In genomic region chr11:115638498-115639409, GRCm38 (mm10) we compare ENCODE assay signal across 11 mouse cellular contexts. TPM values are rescaled to one million over a fixed set of nuclear protein-coding genes. Genes with fewer than 3 reads are reported as not detected.
DNase-seq lines count a peak whose midpoint lies in the region; ATAC-seq and TF ChIP-seq lines count a peak whose summit lies in the region.
"Had no signal": no experiment of that assay in that cellular context is flagged by ENCODE, and none has a peak within 500 bp of the region (broad histone marks: within the 10 kb centered on the region; RNA-seq: fewer than 3 reads in every experiment).

No protein-coding gene starts in this region.

- no peaks in the 10 kb centered on the region for H3K4me1 ChIP-seq in lung, embryonic 16.5 days (replicated peaks; ENCODE audit: control insufficient read depth, insufficient read depth, low read length)
- peaks cover 3% of the 10 kb centered on the region; the same call in 1 of the 2 replicates for H3K4me1 ChIP-seq in lung, adult 2 months (ENCODE audit: control insufficient read depth, insufficient read depth, low read length)
- H3K4me1 ChIP-seq in MEL (ENCODE audit: control insufficient read depth in 1 of 2, insufficient read depth in 2 of 2, low read length in 2 of 2): peaks cover 16 to 38% of the 10 kb centered on the region in 2 experiments
- peaks cover 7% of the 10 kb centered on the region for H3K4me1 ChIP-seq in intestine, embryonic 16.5 days (ENCODE audit: control insufficient read depth, insufficient read depth, low read length)
- peaks cover 20% of the 10 kb centered on the region for H3K4me1 ChIP-seq in small intestine, adult 2 months (ENCODE audit: control insufficient read depth, insufficient read depth, insufficient read length, low read length)
- H3K4me1 ChIP-seq: embryonic facial prominence, embryonic 15.5 days; neural tube, embryonic 12.5 days had no signal

- no peak for TF ChIP-seq CTCF in lung, adult 2 months (IDR thresholded peaks at IDR 0.05; ENCODE audit: insufficient read depth, low read length)
- no peak for TF ChIP-seq CTCF in MEL (IDR thresholded peaks at IDR 0.05 in 2 of 3, conservative IDR thresholded peaks at IDR 0.05 in 1 of 3; ENCODE audit: control insufficient read depth in 1 of 3, insufficient read depth in 1 of 3, low read depth in 2 of 3, low read length in 3 of 3, poor library complexity in 1 of 3, severe bottlenecking in 1 of 3)
- TF ChIP-seq CTCF in small intestine, adult 2 months (IDR thresholded peaks at IDR 0.05; ENCODE audit: extremely low read depth, insufficient read length, insufficient replicate concordance, low read depth, low read length): no peak

- no peak for TF ChIP-seq POLR2A in lung, adult 2 months (IDR thresholded peaks at IDR 0.05; ENCODE audit: borderline replicate concordance, extremely low read depth, low read depth, low read length)
- TF ChIP-seq POLR2A in MEL (IDR thresholded peaks at IDR 0.05; ENCODE audit: control insufficient read depth in 1 of 2, insufficient read depth in 1 of 2, low read depth in 1 of 2, low read length in 2 of 2, poor library complexity in 1 of 2): no peak
- no peak for TF ChIP-seq POLR2A in small intestine, adult 2 months (IDR thresholded peaks at IDR 0.05; ENCODE audit: low read depth, low read length)

- ATAC-seq in lung, embryonic 16.5 days (ENCODE audit: low read depth): peak; percentile 62
- peak; percentile 86 for ATAC-seq in intestine, embryonic 16.5 days

- 57% methylated on average over 5 of the region's 5 CpGs for WGBS in lung, embryonic 16.5 days
- WGBS in lung, adult 2 months: 64% methylated on average over 5 of the region's 5 CpGs
- 67% methylated on average over 5 of the region's 5 CpGs for WGBS in intestine, embryonic 16.5 days
- WGBS in small intestine, adult 2 months: 44% methylated on average over 5 of the region's 5 CpGs

- H3K27me3 ChIP-seq in lung, embryonic 16.5 days (ENCODE audit: control insufficient read depth, insufficient read depth, low read depth, low read length): no peaks in the 10 kb centered on the region
- H3K27me3 ChIP-seq in MEL (ENCODE audit: control insufficient read depth in 1 of 2, insufficient read depth in 2 of 2, low read length in 2 of 2): no peaks in the 10 kb centered on the region
- no peaks in the 10 kb centered on the region for H3K27me3 ChIP-seq in intestine, embryonic 16.5 days (replicated peaks; ENCODE audit: control insufficient read depth, insufficient read depth, low read length)
- H3K27me3 ChIP-seq in small intestine, adult 2 months (ENCODE audit: control insufficient read depth, insufficient read depth, low read length): no peaks in the 10 kb centered on the region
- H3K27me3 ChIP-seq: embryonic facial prominence, embryonic 15.5 days; liver, embryonic 15.5 days; neural tube, embryonic 12.5 days had no signal

- DNase-seq in lung, adult 2 months: no peak
- DNase-seq in MEL (ENCODE audit: low read depth, low spot score): peak; percentile 82
- no peak for DNase-seq in gastrocnemius, adult 8-10 months (ENCODE audit: low spot score in 2 of 2)
- no peak for DNase-seq in retina, embryonic 14.5 days (ENCODE audit: low spot score)

- TF ChIP-seq RAD21 in MEL (IDR thresholded peaks at IDR 0.05; ENCODE audit: low read depth, low read length): no peak

- H3K4me3 ChIP-seq in lung, embryonic 16.5 days (ENCODE audit: low read length): no peak overlapping the region
- no peak overlapping the region for H3K4me3 ChIP-seq in lung, adult 2 months (replicated peaks; ENCODE audit: extremely low read depth, low read depth, low read length)
- H3K4me3 ChIP-seq in MEL (ENCODE audit: control insufficient read depth in 1 of 2, insufficient read depth in 1 of 2, low read depth in 2 of 2, low read length in 2 of 2): no peak overlapping the region
- H3K4me3 ChIP-seq in intestine, embryonic 16.5 days (ENCODE audit: low read length): no peak overlapping the region
- no peak overlapping the region for H3K4me3 ChIP-seq in small intestine, adult 2 months (ENCODE audit: low read depth, low read length)
- H3K4me3 ChIP-seq: embryonic facial prominence, embryonic 15.5 days; liver, embryonic 15.5 days; neural tube, embryonic 12.5 days had no signal

- no peak overlapping the region for H3K27ac ChIP-seq in lung, embryonic 16.5 days (ENCODE audit: low read length)
- no peak overlapping the region; the same call in 1 of the 2 replicates for H3K27ac ChIP-seq in MEL (ENCODE audit: control insufficient read depth, low read depth, low read length)
- peak overlapping the region; percentile 69 for H3K27ac ChIP-seq in intestine, embryonic 16.5 days (ENCODE audit: low read length)
- H3K27ac ChIP-seq in small intestine, adult 2 months (ENCODE audit: insufficient read depth, low read depth, low read length): peak overlapping the region; percentile 28; the same call in 1 of the 2 replicates
- H3K27ac ChIP-seq: embryonic facial prominence, embryonic 15.5 days; hindbrain, embryonic 14.5 days; liver, embryonic 15.5 days; neural tube, embryonic 12.5 days had no signal

- no peak for TF ChIP-seq EP300 in MEL (IDR thresholded peaks at IDR 0.05; ENCODE audit: low read depth in 1 of 2, low read length in 2 of 2)

- H3K4me2 ChIP-seq in lung, embryonic 16.5 days (ENCODE audit: low read depth, low read length): no peak overlapping the region
- no peak overlapping the region for H3K4me2 ChIP-seq in intestine, embryonic 16.5 days (ENCODE audit: low read depth, low read length)
- H3K4me2 ChIP-seq: embryonic facial prominence, embryonic 15.5 days; hindbrain, embryonic 14.5 days; liver, embryonic 15.5 days; neural tube, embryonic 12.5 days had no signal

- no peak overlapping the region for H3K9ac ChIP-seq in lung, embryonic 16.5 days (ENCODE audit: low read length)
- peak overlapping the region; percentile 5; the same call in 1 of the 2 replicates for H3K9ac ChIP-seq in MEL (ENCODE audit: control insufficient read depth, low read depth, low read length, poor library complexity, severe bottlenecking)
- peak overlapping the region; percentile 24 for H3K9ac ChIP-seq in intestine, embryonic 16.5 days (ENCODE audit: low read depth, low read length)
- H3K9ac ChIP-seq: embryonic facial prominence, embryonic 15.5 days; hindbrain, embryonic 14.5 days; liver, embryonic 15.5 days; neural tube, embryonic 12.5 days had no signal

- H3K79me2 ChIP-seq in MEL (ENCODE audit: control insufficient read depth, insufficient read depth, low read length, poor library complexity): no peaks in the 10 kb centered on the region

- no peaks in the 10 kb centered on the region for H3K36me3 ChIP-seq in lung, embryonic 16.5 days (ENCODE audit: control insufficient read depth, insufficient read depth, low read length)
- peaks cover 0 to 34% of the 10 kb centered on the region in 2 experiments; a peak in 2 of 4 replicates for H3K36me3 ChIP-seq in MEL (ENCODE audit: control insufficient read depth in 1 of 2, insufficient read depth in 2 of 2, low read length in 2 of 2)
- no peaks in the 10 kb centered on the region for H3K36me3 ChIP-seq in intestine, embryonic 16.5 days (ENCODE audit: control insufficient read depth, insufficient read depth, low read length)
- H3K36me3 ChIP-seq in small intestine, adult 2 months (ENCODE audit: control insufficient read depth, insufficient read depth, low read length): peaks cover 3% of the 10 kb centered on the region; the same call in 1 of the 2 replicates

- no peaks in the 10 kb centered on the region for H3K9me3 ChIP-seq in lung, embryonic 16.5 days (ENCODE audit: control insufficient read depth, low read length)
- H3K9me3 ChIP-seq in MEL (replicated peaks; ENCODE audit: insufficient read depth, low read length): no peaks in the 10 kb centered on the region
- H3K9me3 ChIP-seq in intestine, embryonic 16.5 days (ENCODE audit: control insufficient read depth, low read length): no peaks in the 10 kb centered on the region
- H3K9me3 ChIP-seq: embryonic facial prominence, embryonic 15.5 days; liver, embryonic 15.5 days; neural tube, embryonic 12.5 days had no signal

RNA-seq across cellular contexts. Expression of gene Slc25a19, which starts 10.7 kb away (rescaled TPM):
- 25.0 and 25.4 TPM in 2 replicates for polyA plus RNA-seq in lung, embryonic 16.5 days (2015; fragmentation: Nextera tagmentation; extraction: Ambion mirVana)
- polyA plus RNA-seq in lung, adult 2 months (2012; rRNA removed): 38.4 and 45.9 TPM in 2 replicates
- 30.0 and 35.3 TPM in 2 replicates for total RNA-seq in MEL (2012; rRNA removed)
- polyA plus RNA-seq in MEL (2012; ENCODE audit: insufficient read depth in 1 of 2, insufficient read length in 2 of 2, low read depth in 1 of 2, low replicate concordance in 2 of 2, missing spikeins in 1 of 2): 10 to 100 TPM in 1 of 2 experiments, not detected in 1; 43.1 TPM
- polyA plus RNA-seq in intestine, embryonic 16.5 days (2015; fragmentation: Nextera tagmentation; extraction: Ambion mirVana): 30.3 and 31.3 TPM in 2 replicates
- 11.3 and 19.6 TPM in 2 replicates for polyA plus RNA-seq in small intestine, adult 2 months (2012; rRNA removed)
- 10 to 100 TPM; 35.7 to 45.7 (median 40.7) TPM for total RNA-seq in gastrocnemius, adult 8-10 months (2022)

RNA-seq across cellular contexts. Expression of gene Mif4gd, which starts 26.0 kb away (rescaled TPM):
- 36.8 and 40.6 TPM in 2 replicates for polyA plus RNA-seq in lung, embryonic 16.5 days (2015; fragmentation: Nextera tagmentation; extraction: Ambion mirVana)
- polyA plus RNA-seq in lung, adult 2 months (2012; rRNA removed): 82.0 and 108 TPM in 2 replicates
- 42.0 and 52.0 TPM in 2 replicates for total RNA-seq in MEL (2012; rRNA removed)
- polyA plus RNA-seq in MEL (2012; ENCODE audit: insufficient read depth in 1 of 2, insufficient read length in 2 of 2, low read depth in 1 of 2, low replicate concordance in 2 of 2, missing spikeins in 1 of 2): 10 to 100 TPM in 1 of 2 experiments, not detected in 1; 62.9 TPM
- polyA plus RNA-seq in intestine, embryonic 16.5 days (2015; fragmentation: Nextera tagmentation; extraction: Ambion mirVana): 33.5 and 34.5 TPM in 2 replicates
- 49.4 and 108 TPM in 2 replicates for polyA plus RNA-seq in small intestine, adult 2 months (2012; rRNA removed)
- total RNA-seq in gastrocnemius, adult 8-10 months (2022): 10 to 100 TPM; 34.1 to 43.9 (median 40.3) TPM

RNA-seq across cellular contexts. Expression of gene Gga3, which starts 34.9 kb away (rescaled TPM):
- polyA plus RNA-seq in lung, embryonic 16.5 days (2015; fragmentation: Nextera tagmentation; extraction: Ambion mirVana): 21.1 and 25.4 TPM in 2 replicates
- 28.9 and 40.4 TPM in 2 replicates for polyA plus RNA-seq in lung, adult 2 months (2012; rRNA removed)
- 24.0 and 28.6 TPM in 2 replicates for total RNA-seq in MEL (2012; rRNA removed)
- 10 to 100 TPM in 1 of 2 experiments, not detected in 1; 59.9 TPM for polyA plus RNA-seq in MEL (2012; ENCODE audit: insufficient read depth in 1 of 2, insufficient read length in 2 of 2, low read depth in 1 of 2, low replicate concordance in 2 of 2, missing spikeins in 1 of 2)
- polyA plus RNA-seq in intestine, embryonic 16.5 days (2015; fragmentation: Nextera tagmentation; extraction: Ambion mirVana): 16.8 and 18.8 TPM in 2 replicates
- 12.6 and 14.7 TPM in 2 replicates for polyA plus RNA-seq in small intestine, adult 2 months (2012; rRNA removed)
- 10 to 100 TPM; 10.3 to 14.5 (median 11.6) TPM for total RNA-seq in gastrocnemius, adult 8-10 months (2022)

RNA-seq across cellular contexts. Expression of gene Mrps7, which starts 35.0 kb away (rescaled TPM):
- 79.3 and 87.6 TPM in 2 replicates for polyA plus RNA-seq in lung, embryonic 16.5 days (2015; fragmentation: Nextera tagmentation; extraction: Ambion mirVana)
- polyA plus RNA-seq in lung, adult 2 months (2012; rRNA removed): 13.0 and 15.8 TPM in 2 replicates
- 138 and 157 TPM in 2 replicates for total RNA-seq in MEL (2012; rRNA removed)
- 100 to 1,000 TPM; 106 to 199 TPM for polyA plus RNA-seq in MEL (2012; ENCODE audit: insufficient read depth in 1 of 2, insufficient read length in 2 of 2, low read depth in 1 of 2, low replicate concordance in 2 of 2, missing spikeins in 1 of 2)
- polyA plus RNA-seq in intestine, embryonic 16.5 days (2015; fragmentation: Nextera tagmentation; extraction: Ambion mirVana): 90.0 and 103 TPM in 2 replicates
- 11.8 and 13.3 TPM in 2 replicates for polyA plus RNA-seq in small intestine, adult 2 months (2012; rRNA removed)
- total RNA-seq in gastrocnemius, adult 8-10 months (2022): 10 to 100 TPM; 73.4 to 84.2 (median 81.8) TPM

Comparison
In these comparisons a context has a peak if more than half of its experiments do, and no peak if none do; other contexts are left out.
1. H3K27ac ChIP-seq: peak in intestine, embryonic 16.5 days (single experiment) and small intestine, adult 2 months (single experiment); none in lung, embryonic 16.5 days (single experiment) and MEL (single experiment).